Mouse (Mus musculus): Measurements from ENCODE around the gene Nrip2. TPM values are rescaled to one million over a fixed set of nuclear protein-coding genes. Genes with fewer than 3 reads are reported as not detected.

Gene Nrip2
- 0.59 TPM in 2 replicates for polyA plus RNA-seq (2012; rRNA removed)

DNA sequence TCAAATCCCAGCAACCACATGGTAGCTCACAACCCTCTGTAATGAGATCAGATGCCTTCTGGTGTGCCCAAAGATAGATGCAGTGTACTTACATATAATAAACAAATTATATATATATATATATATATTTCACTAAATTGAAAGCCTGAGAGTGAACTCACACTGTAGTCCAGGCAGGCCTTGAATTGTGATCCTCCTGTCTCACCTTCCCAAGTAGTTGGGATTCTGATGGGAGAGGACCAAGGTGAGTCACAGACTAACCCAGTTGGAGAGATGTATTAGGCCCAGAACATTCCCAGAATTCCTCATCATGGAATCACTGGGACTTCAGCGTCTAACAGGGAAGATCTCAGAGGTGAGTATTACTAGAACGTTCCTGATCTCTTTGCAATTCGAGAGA, at the start of gene Nrip2:
Gene Nrip2, plus strand, starts transcription at position 301 of the 400 bp plus-strand sequence.
- H3K4me3 ChIP-seq (ENCODE audit: control insufficient read depth, insufficient read depth, low read length) = no peak within 1 kb of the TSS
- WGBS = 89% methylated on average over 3 of the region's 3 CpGs
- H3K27ac ChIP-seq (ENCODE audit: control insufficient read depth, insufficient read depth, low read length) = no peak within 1 kb of the TSS
- no peak for DNase-seq
- H3K27me3 ChIP-seq (ENCODE audit: control insufficient read depth, insufficient read depth, low read length) = no peaks in the 10 kb centered on the region
- H3K36me3 ChIP-seq (ENCODE audit: control insufficient read depth, insufficient read depth, low read length) = no peaks in the 10 kb centered on the region
- H3K4me1 ChIP-seq (replicated peaks; ENCODE audit: control insufficient read depth, insufficient read depth, low read length) = no peaks in the 10 kb centered on the region
- TF ChIP-seq POLR2A (IDR thresholded peaks at IDR 0.05; ENCODE audit: control insufficient read depth, extremely low read depth, insufficient read depth, low read length, poor library complexity) (no peak), CTCF (IDR thresholded peaks at IDR 0.05; ENCODE audit: borderline replicate concordance, control insufficient read depth, extremely low read depth, insufficient read depth, low read length, poor library complexity) (no peak)

DNA sequence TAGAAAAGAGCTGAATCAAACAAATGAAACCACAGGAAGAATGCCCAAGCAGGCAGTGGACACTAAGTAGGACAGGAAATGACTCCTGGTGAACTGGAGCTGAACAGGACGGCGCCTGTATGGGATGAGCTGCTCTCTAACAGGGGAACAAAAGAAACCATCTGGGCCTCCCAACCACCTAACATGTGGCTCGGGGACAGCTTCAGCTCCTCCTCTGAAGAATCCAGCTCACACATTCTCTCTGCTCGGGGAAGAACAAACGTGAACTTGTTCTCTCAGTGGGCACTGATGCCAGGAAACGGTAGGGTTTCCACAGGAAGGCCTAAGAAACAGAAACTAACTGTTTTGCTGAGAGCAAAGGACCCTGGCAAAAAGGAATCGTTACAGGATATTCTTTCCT, 49.4 kb upstream of the Nrip2 start:
- Histone ChIP-seq H3K4me3 (ENCODE audit: control insufficient read depth, insufficient read depth, low read length) (no peak overlapping the region), H3K27ac (ENCODE audit: control insufficient read depth, insufficient read depth, low read length) (peak overlapping the region; percentile 56; the same call in 1 of the 2 replicates), H3K27me3 (ENCODE audit: control insufficient read depth, insufficient read depth, low read length) (no peaks in the 10 kb centered on the region), H3K36me3 (ENCODE audit: control insufficient read depth, insufficient read depth, low read length) (no peaks in the 10 kb centered on the region), H3K4me1 (replicated peaks; ENCODE audit: control insufficient read depth, insufficient read depth, low read length) (peaks cover 3% of the 10 kb centered on the region)
- TF ChIP-seq POLR2A (IDR thresholded peaks at IDR 0.05; ENCODE audit: control insufficient read depth, extremely low read depth, insufficient read depth, low read length, poor library complexity) = no peak
- no peak for TF ChIP-seq CTCF (IDR thresholded peaks at IDR 0.05; ENCODE audit: borderline replicate concordance, control insufficient read depth, extremely low read depth, insufficient read depth, low read length, poor library complexity)
- no peak for DNase-seq
- WGBS = 15% methylated on average over 7 of the region's 7 CpGs

DNA sequence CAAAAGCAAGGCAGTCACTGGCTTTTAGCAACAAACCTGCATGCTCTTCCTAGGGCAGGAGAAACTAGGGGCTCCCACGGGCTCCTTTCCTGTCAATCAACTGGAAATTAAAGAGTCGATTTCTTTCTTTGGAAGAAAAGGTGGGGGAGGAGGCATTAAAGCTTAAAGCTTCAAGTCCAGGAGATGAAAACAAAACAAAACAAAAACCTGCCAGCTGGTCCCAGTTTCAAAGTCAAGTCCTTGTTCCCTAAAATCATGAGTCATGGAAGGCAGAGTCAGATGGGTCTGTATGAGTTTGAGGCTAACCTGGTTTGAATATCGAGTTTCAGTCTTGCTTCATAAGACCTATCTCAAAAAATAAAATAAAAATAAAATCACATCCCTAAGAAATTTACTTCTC, 45.0 kb upstream of the Nrip2 start:
- peaks cover 10% of the 10 kb centered on the region for H3K4me1 ChIP-seq (replicated peaks; ENCODE audit: control insufficient read depth, insufficient read depth, low read length)
- DNase-seq = no peak
- WGBS = 74% methylated on average over 3 of the region's 3 CpGs
- H3K27me3 ChIP-seq (ENCODE audit: control insufficient read depth, insufficient read depth, low read length) = no peaks in the 10 kb centered on the region; the same call in 1 of the 2 replicates
- TF ChIP-seq CTCF (IDR thresholded peaks at IDR 0.05; ENCODE audit: borderline replicate concordance, control insufficient read depth, extremely low read depth, insufficient read depth, low read length, poor library complexity) = no peak
- no peak for TF ChIP-seq POLR2A (IDR thresholded peaks at IDR 0.05; ENCODE audit: control insufficient read depth, extremely low read depth, insufficient read depth, low read length, poor library complexity)
- no peak overlapping the region for H3K4me3 ChIP-seq (ENCODE audit: control insufficient read depth, insufficient read depth, low read length)
- H3K36me3 ChIP-seq (ENCODE audit: control insufficient read depth, insufficient read depth, low read length) = peaks cover 5% of the 10 kb centered on the region; the same call in 1 of the 2 replicates
- no peak overlapping the region for H3K27ac ChIP-seq (ENCODE audit: control insufficient read depth, insufficient read depth, low read length)

DNA sequence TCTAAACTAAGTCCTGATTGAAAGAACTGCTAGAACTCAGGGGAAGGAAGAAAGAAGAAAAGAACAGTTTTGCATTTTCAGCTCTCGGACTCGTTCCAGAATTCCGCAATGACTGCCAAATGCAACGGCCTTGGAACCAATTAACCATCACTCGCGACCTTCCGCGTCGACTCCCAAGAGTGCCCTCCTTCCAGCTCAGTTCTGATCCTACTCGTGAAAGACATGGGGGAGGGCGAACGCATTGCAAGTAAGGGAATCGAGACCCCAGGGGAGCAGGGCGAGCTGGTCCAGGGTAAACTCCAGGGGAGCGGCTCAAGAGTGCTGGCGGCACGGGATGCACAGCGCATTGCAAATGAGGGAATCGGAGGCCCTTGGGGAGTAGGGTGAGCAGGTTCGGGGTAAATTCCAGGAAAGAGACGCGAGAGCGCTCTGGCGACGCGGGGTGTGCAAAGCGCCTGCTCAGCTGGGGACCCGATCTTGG, 43.9 kb upstream of the Nrip2 start:
- no peak for DNase-seq
- Histone ChIP-seq H3K4me3 (ENCODE audit: control insufficient read depth, insufficient read depth, low read length) (peak overlapping the region; percentile 65), H3K36me3 (ENCODE audit: control insufficient read depth, insufficient read depth, low read length) (peaks cover 5% of the 10 kb centered on the region; the same call in 1 of the 2 replicates), H3K27me3 (ENCODE audit: control insufficient read depth, insufficient read depth, low read length) (no peaks in the 10 kb centered on the region; the same call in 1 of the 2 replicates), H3K4me1 (replicated peaks; ENCODE audit: control insufficient read depth, insufficient read depth, low read length) (peaks cover 7% of the 10 kb centered on the region), H3K27ac (ENCODE audit: control insufficient read depth, insufficient read depth, low read length) (no peak overlapping the region)
- TF ChIP-seq POLR2A (IDR thresholded peaks at IDR 0.05; ENCODE audit: control insufficient read depth, extremely low read depth, insufficient read depth, low read length, poor library complexity) = no peak
- no peak for TF ChIP-seq CTCF (IDR thresholded peaks at IDR 0.05; ENCODE audit: borderline replicate concordance, control insufficient read depth, extremely low read depth, insufficient read depth, low read length, poor library complexity)
- WGBS = 4% methylated on average over 28 of the region's 28 CpGs

DNA sequence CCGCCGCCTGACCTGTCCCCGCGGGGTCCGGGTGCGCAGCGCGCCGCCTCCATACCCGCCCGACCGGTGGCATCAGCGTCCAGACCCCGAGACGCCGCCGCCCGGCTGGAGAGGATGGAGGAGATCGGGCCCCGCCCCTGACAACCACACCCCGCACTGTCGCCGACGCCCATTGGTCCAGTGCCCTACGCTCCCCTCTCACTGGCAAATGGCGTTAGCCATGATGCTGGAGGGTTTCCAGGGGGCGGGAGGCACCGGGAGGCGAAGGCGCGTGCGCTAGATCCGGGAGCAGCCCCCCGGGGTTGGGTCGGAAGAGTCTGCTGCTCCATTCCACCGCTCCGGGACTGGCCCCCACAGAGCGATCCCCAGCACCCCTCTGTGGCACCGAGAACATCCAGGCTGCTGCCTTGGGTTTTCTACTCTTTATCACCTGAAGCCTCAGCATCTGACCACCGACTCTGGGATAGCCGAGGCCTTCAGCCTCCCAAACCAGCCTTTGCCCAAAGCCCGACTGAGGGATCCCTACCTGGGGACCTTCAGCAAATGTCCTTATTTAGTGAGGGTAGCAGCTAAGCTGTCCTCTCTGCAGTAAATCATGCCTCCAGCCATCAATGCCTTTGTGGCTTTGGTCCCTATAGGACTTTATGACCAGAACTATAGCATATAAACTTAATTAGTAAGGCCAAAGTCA, 43.2 kb upstream of the Nrip2 start, which contains the start of gene Tulp3:
Gene Tulp3, minus strand, starts transcription at position 126 of the 691 bp plus-strand sequence.
- Histone ChIP-seq H3K27ac (ENCODE audit: control insufficient read depth, insufficient read depth, low read length) (no peak within 1 kb of the TSS), H3K27me3 (ENCODE audit: control insufficient read depth, insufficient read depth, low read length) (no peaks in the 10 kb centered on the region; the same call in 1 of the 2 replicates), H3K4me3 (ENCODE audit: control insufficient read depth, insufficient read depth, low read length) (peak within 1 kb of the TSS; percentile 65), H3K36me3 (ENCODE audit: control insufficient read depth, insufficient read depth, low read length) (peaks cover 5% of the 10 kb centered on the region; the same call in 1 of the 2 replicates), H3K4me1 (replicated peaks; ENCODE audit: control insufficient read depth, insufficient read depth, low read length) (peaks cover 7% of the 10 kb centered on the region)
- 3% methylated on average over 42 of the region's 42 CpGs for WGBS
- DNase-seq = peak; percentile 86
- TF ChIP-seq POLR2A (IDR thresholded peaks at IDR 0.05; ENCODE audit: control insufficient read depth, extremely low read depth, insufficient read depth, low read length, poor library complexity) = peak; percentile 47; the same call in 1 of the 2 replicates
- no peak for TF ChIP-seq CTCF (IDR thresholded peaks at IDR 0.05; ENCODE audit: borderline replicate concordance, control insufficient read depth, extremely low read depth, insufficient read depth, low read length, poor library complexity)

DNA sequence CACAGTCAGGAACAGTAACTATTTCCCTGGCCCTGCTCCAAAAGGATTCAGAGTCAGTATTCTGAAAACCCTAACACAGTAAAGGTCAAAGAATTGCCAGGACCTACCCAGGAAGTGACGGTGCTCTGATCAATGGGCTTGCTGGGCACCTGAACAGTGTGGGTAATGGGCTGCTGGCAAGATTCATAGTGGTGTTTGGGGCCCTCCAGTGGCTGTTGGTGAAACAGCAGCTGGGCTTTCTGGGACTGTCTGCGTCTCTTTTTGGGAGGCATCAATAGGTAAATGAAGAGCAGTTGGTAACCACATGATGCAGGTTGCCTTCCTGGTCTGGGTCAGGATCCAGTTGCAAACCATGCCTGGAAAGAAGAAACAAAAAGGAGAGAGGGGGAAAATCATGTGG, 40.1 kb upstream of the Nrip2 start:
- peak; percentile 79 for DNase-seq
- Histone ChIP-seq H3K27ac (ENCODE audit: control insufficient read depth, insufficient read depth, low read length) (no peak overlapping the region), H3K36me3 (ENCODE audit: control insufficient read depth, insufficient read depth, low read length) (peaks cover 5% of the 10 kb centered on the region; the same call in 1 of the 2 replicates), H3K27me3 (ENCODE audit: control insufficient read depth, insufficient read depth, low read length) (no peaks in the 10 kb centered on the region; the same call in 1 of the 2 replicates), H3K4me3 (ENCODE audit: control insufficient read depth, insufficient read depth, low read length) (no peak overlapping the region), H3K4me1 (replicated peaks; ENCODE audit: control insufficient read depth, insufficient read depth, low read length) (peaks cover 17% of the 10 kb centered on the region)
- TF ChIP-seq CTCF (IDR thresholded peaks at IDR 0.05; ENCODE audit: borderline replicate concordance, control insufficient read depth, extremely low read depth, insufficient read depth, low read length, poor library complexity) (peak; percentile 82; the same call in 1 of the 2 replicates), POLR2A (IDR thresholded peaks at IDR 0.05; ENCODE audit: control insufficient read depth, extremely low read depth, insufficient read depth, low read length, poor library complexity) (no peak)
- WGBS = 47% methylated on average over 2 of the region's 2 CpGs
